Mouse (Mus musculus) heart, postnatal 36 days (tissue): ENCODE measurements around the gene Defb48. TPM values are rescaled to one million over a fixed set of nuclear protein-coding genes. Genes with fewer than 3 reads are reported as not detected.

Experiments
- DNase-seq, 2 experiments: peaks; one replicate each; pipeline ENCODE4 v3.0.0; 2021 to 2022
- intact Hi-C: fragments of 180-260 bp; cut with DNase I; formaldehyde crosslinking; loops from one replicate; pipeline ENCODE4 v1.15.1; 2025
- total RNA-seq, 2 experiments: library from RNA; stranded (reverse); gene quantifications; 2 replicates each; pipeline ENCODE4 v1.2.3; 2021

Defb48 gene
- total RNA-seq, 2 experiments from 2014 or later, result not detected

DNA sequence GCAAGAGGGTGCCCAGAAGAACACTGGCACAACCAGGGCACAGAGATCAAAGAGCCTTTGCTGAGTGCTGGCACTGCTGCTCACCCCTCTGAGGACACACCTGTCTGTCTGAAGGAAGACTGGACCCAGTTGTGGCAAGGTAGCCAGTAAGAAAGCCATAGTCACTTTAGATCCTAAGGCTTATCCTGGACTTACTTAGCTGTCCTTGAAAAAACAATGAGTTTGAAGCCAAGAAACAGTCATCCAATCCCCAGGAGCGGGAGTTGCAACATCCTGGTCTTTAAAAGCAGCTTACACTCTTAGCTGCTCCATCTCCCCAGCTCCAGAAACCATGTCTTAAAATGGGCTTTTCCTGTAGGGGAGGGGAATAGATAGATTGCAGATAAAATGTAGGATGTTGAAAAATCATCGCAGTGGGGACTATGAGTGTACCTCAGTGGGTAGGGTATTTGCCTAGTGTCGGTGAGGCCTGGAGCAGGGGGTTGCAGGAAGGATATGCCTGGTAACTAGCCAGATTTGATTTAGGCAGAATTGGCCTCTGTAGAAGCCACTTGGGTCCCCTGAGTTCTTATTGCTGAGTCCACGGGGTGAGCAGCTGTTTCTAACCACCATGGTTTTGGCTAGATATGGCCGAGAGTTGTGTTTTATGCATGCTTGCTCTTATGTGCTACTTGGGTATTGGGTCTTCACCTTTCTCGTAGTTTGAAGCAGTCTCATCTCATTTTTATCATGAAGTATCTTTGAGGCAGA, 47.5 kb downstream of the Defb48 start:
- intact Hi-C loops, result loop anchor here (2.0 to 5.0 kb wide), 2 partner anchors 58 to 300 kb away; no protein-coding TSS in a partner anchor
- DNase-seq, result peak in 1 of 2 experiments; percentile 31

DNA sequence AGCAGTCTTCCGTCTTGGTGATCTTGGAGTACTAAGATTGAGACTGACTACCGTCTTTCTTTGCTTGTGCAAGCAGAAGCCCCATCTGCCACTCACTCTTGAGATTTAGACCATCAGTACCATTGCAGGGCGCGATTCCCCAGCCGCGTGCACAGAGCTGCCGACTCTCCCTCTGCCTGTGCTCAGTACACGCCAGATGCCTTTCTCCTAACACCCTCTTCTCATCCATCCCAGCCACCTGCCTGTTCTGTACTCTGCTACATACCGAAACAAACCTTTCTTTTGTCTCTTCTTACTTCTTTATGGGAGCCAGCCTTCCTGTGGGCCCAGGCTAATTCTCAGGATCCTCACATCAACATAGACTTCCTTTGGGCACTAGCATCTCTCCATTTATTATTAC, 48.9 kb downstream of the Defb48 start:
- no peak for DNase-seq
- intact Hi-C loops, result loop anchor here (1.0 to 5.0 kb wide), 2 partner anchors 53 to 298 kb away; no protein-coding TSS in a partner anchor

GRCm38 (mm10) chr14:62928101-62928541, 56.2 kb downstream of the Defb48 start:
- intact Hi-C loops, result no loop called here
- DNase-seq, result no peak

Other genes starting within 250 kb of the Defb48 start
- gene Ints6, start 223.3 kb downstream of the Defb48 start, total RNA-seq, result 10 to 100 TPM; 14.5 to 21.4 TPM
- gene Wdfy2, start 146.8 kb downstream of the Defb48 start, total RNA-seq, result 1 to 10 TPM; 6.6 to 7.9 TPM
- gene Defb47, start 13.6 kb upstream of the Defb48 start, total RNA-seq, result not detected
- not detected for gene Defb43, start 27.3 kb upstream of the Defb48 start, total RNA-seq
- gene Defb42, start 62.5 kb upstream of the Defb48 start, total RNA-seq, result under 1 TPM in 1 of 2 experiments, not detected in 1; 0.22 TPM
- not detected for gene Defb30, start 65.5 kb upstream of the Defb48 start, total RNA-seq